Mouse (Mus musculus) embryonic facial prominence, embryonic 10.5 days (tissue): Measurements from ENCODE around the gene Nob1. TPM values are rescaled to one million over a fixed set of nuclear protein-coding genes. Genes with fewer than 3 reads are reported as not detected.

Experiments
- DNase-seq: peaks from one replicate; pipeline ENCODE4 v3.0.0-alpha.2; 2017; ENCODE audit warnings: low spot score
- H3K27ac ChIP-seq: fragments of 300-500 bp; sonication (generic); replicated peaks from 2 replicates; pipeline ENCODE4 v1.5.1; 2016; ENCODE audit warnings: mild to moderate bottlenecking
- H3K27me3 ChIP-seq: fragments of 300-500 bp; sonication (generic); replicated peaks from 2 replicates; pipeline ENCODE4 v1.6.1; 2016; ENCODE audit warnings: low read depth, mild to moderate bottlenecking; ENCODE audit not compliant: poor library complexity, severe bottlenecking
- H3K36me3 ChIP-seq: fragments of 300-500 bp; sonication (generic); replicated peaks from 2 replicates; pipeline ENCODE4 v1.6.1; 2016; ENCODE audit warnings: mild to moderate bottlenecking, moderate library complexity
- H3K4me1 ChIP-seq: fragments of 300-500 bp; sonication (generic); 2 replicates; pipeline ENCODE4 v1.6.1; 2016
- H3K4me3 ChIP-seq: fragments of 300-500 bp; sonication (generic); 2 replicates; pipeline ENCODE4 v1.5.1; 2016; ENCODE audit warnings: mild to moderate bottlenecking, moderate library complexity
- H3K9me3 ChIP-seq: fragments of 300-500 bp; sonication (generic); 2 replicates; pipeline ENCODE4 v1.6.1; 2016; ENCODE audit warnings: mild to moderate bottlenecking
- WGBS: fragments of 180-500 bp; shearing (Covaris S2); methylation state at CpG from one replicate; pipeline ENCODE4 v1.1.7; 2016; 5-methylcytosine and 5-hydroxymethylcytosine counted together
- polyA plus RNA-seq: library from polyadenylated mRNA; unstranded; fragments of >200 nt; fragmentation: Nextera tagmentation; extraction: Ambion mirVana; gene quantifications from 2 replicates; pipeline ENCODE4 v1.2.1, GENCODE M21; 2016

Gene Nob1
- polyA plus RNA-seq, 1 experiment from 2014 or later: 106 TPM

GRCm38 (mm10) chr8:107377346-107377745 is 47.5 kb downstream of the Nob1 start:
- no peak for DNase-seq
- 89% methylated on average over 3 of the region's 3 CpGs for WGBS
- Histone ChIP-seq H3K4me1 (no peaks in the 10 kb centered on the region), H3K4me3 (no peak overlapping the region), H3K9me3 (no peaks in the 10 kb centered on the region), H3K27me3 (no peaks in the 10 kb centered on the region), H3K36me3 (peaks cover 41% of the 10 kb centered on the region), H3K27ac (no peak overlapping the region)

DNA sequence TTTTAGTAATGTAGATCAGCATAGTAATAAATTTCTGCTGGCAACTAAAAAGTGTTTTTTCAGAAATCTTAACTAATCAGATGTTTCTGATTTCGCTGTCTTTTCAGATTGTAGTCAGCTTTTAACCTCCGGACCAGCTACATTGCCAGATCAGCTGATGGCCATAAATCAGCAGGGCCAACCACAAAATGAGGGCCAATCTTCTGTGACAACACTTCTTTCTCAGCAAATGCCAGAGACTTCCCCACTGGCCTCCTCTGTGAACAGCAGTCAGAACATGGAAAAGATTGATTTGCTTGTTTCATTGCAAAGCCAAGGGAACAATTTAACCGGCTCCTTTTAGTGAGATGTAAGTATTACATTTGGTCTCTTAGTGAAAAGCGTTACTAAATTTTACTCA is 54.5 kb downstream of the Nob1 start:
- no peak for DNase-seq
- H3K36me3 ChIP-seq: peaks cover 76% of the 10 kb centered on the region

More for the DNA sequence above, 54.5 kb downstream of the Nob1 start:
- no peak overlapping the region for H3K4me3 ChIP-seq
- no peaks in the 10 kb centered on the region for H3K4me1 ChIP-seq
- H3K27ac ChIP-seq: no peak overlapping the region
- no peaks in the 10 kb centered on the region for H3K27me3 ChIP-seq
- 94% methylated on average over 4 of the region's 4 CpGs for WGBS
- no peaks in the 10 kb centered on the region for H3K9me3 ChIP-seq

Other genes with a start within 250 kb of the Nob1 start
- 10.9 and 11.2 TPM in 2 replicates for gene Nfat5, start 131.6 kb downstream of the Nob1 start, polyA plus RNA-seq
- 6.7 and 7.8 TPM in 2 replicates for gene Nqo1, start 21.8 kb downstream of the Nob1 start, polyA plus RNA-seq
- 62.2 and 67.5 TPM in 2 replicates for gene Wwp2, start 11.3 kb upstream of the Nob1 start, polyA plus RNA-seq
- 372 TPM in 2 replicates for gene Psmd7, start 163.4 kb upstream of the Nob1 start, polyA plus RNA-seq